Mouse (Mus musculus) B cell, adult 2 months (primary cell): ENCODE results near the gene Rprml.

Experiments used
- DNase-seq, 2 experiments: peaks; one replicate each; pipeline ENCODE4 v3.0.0; 2022

Gene Rprml

GRCm38 (mm10) chr11:103649301-103649982, at the start of gene Rprml:
Gene Rprml, plus strand, starts transcription at chr11:103649570.
- peak in 1 of 2 experiments; percentile 12 for DNase-seq

- DNase-seq: no peak
Observed at GRCm38 (mm10) chr11:103606611-103607010, 42.8 kb upstream of the Rprml start.

GRCm38 (mm10) chr11:103610772-103611171, 38.6 kb upstream of the Rprml start:
- DNase-seq: no peak

GRCm38 (mm10) chr11:103621040-103621439, 28.3 kb upstream of the Rprml start, which contains the start of gene Gm884:
Gene Gm884, minus strand, starts transcription at chr11:103621140.
- no peak for DNase-seq

GRCm38 (mm10) chr11:103627453-103627852, 21.9 kb upstream of the Rprml start:
- no peak for DNase-seq

- DNase-seq: no peak
Observed at GRCm38 (mm10) chr11:103634806-103635205, 14.6 kb upstream of the Rprml start.

- no peak for DNase-seq
Observed at GRCm38 (mm10) chr11:103635481-103635880, 13.9 kb upstream of the Rprml start.

- DNase-seq: no peak
Observed at GRCm38 (mm10) chr11:103636261-103636660, 13.1 kb upstream of the Rprml start.

- DNase-seq: no peak
Observed at GRCm38 (mm10) chr11:103638790-103639189, 10.6 kb upstream of the Rprml start, which contains the start of gene Lyzl6. Gene Lyzl6, minus strand, starts transcription at chr11:103638890.

- peak; percentile 58 for DNase-seq
Observed at GRCm38 (mm10) chr11:103639407-103639946, 9.9 kb upstream of the Rprml start.

GRCm38 (mm10) chr11:103643211-103643610, 6.2 kb upstream of the Rprml start:
- DNase-seq: no peak

- DNase-seq: no peak
Observed at GRCm38 (mm10) chr11:103645731-103646130, 3.6 kb upstream of the Rprml start.

GRCm38 (mm10) chr11:103646301-103646700, 3.1 kb upstream of the Rprml start:
- DNase-seq: no peak

- DNase-seq: no peak
Observed at GRCm38 (mm10) chr11:103647921-103648620, 1.3 kb upstream of the Rprml start.

- no peak for DNase-seq
Observed at GRCm38 (mm10) chr11:103648656-103649055, 714 bp upstream of the Rprml start.

GRCm38 (mm10) chr11:103649983-103650493, 668 bp downstream of the Rprml start:
- no peak for DNase-seq

GRCm38 (mm10) chr11:103651426-103651825, 2.1 kb downstream of the Rprml start:
- DNase-seq: no peak

GRCm38 (mm10) chr11:103653359-103653965, 4.1 kb downstream of the Rprml start:
- DNase-seq: no peak

GRCm38 (mm10) chr11:103656520-103656919, 7.2 kb downstream of the Rprml start:
- DNase-seq: peak; percentile 28 to 40

GRCm38 (mm10) chr11:103658189-103658588, 8.8 kb downstream of the Rprml start:
- DNase-seq: no peak

GRCm38 (mm10) chr11:103661863-103662262, 12.5 kb downstream of the Rprml start:
- no peak for DNase-seq

GRCm38 (mm10) chr11:103662546-103662945, 13.2 kb downstream of the Rprml start:
- DNase-seq: no peak

- no peak for DNase-seq
Observed at GRCm38 (mm10) chr11:103663119-103663518, 13.7 kb downstream of the Rprml start.
